Mouse (Mus musculus) CH12.LX (cell line): Measurements from ENCODE around the gene Gm20481. TPM values are rescaled to one million over a fixed set of nuclear protein-coding genes. Genes with fewer than 3 reads are reported as not detected.
A peak's percentile ranks its signal among the peaks of the same experiment; 100 is the strongest.

ENCODE experiments used
- DNase-seq: peaks from one replicate; pipeline ENCODE4 v3.0.0-alpha.2; 2013; ENCODE audit errors: extremely low read depth
- H3K27ac ChIP-seq: 2 replicates; pipeline ENCODE4 v1.5.1; 2012; ENCODE audit warnings: low read depth, mild to moderate bottlenecking, control low read depth, moderate library complexity; ENCODE audit not compliant: insufficient read depth
- H3K27me3 ChIP-seq: replicated peaks from 2 replicates; pipeline ENCODE3; 2012; ENCODE audit warnings: inconsistent platforms
- H3K36me3 ChIP-seq, 2 experiments: replicated peaks in 1 of 2; 2 replicates each; pipeline versions ENCODE3 to v1.6.1; 2012; ENCODE audit warnings: inconsistent platforms in 1 of 2, low read length in 1 of 2, mild to moderate bottlenecking in 1 of 2, mixed read lengths in 1 of 2, moderate library complexity in 1 of 2; ENCODE audit not compliant: control insufficient read depth in 1 of 2, insufficient read depth in 1 of 2
- H3K4me1 ChIP-seq, 2 experiments: 2 replicates each; pipeline ENCODE4 v1.6.1; 2012; ENCODE audit warnings: inconsistent platforms in 1 of 2, moderate library complexity in 1 of 2; ENCODE audit not compliant: insufficient read depth in 2 of 2, control insufficient read depth in 1 of 2
- H3K4me2 ChIP-seq: 2 replicates; pipeline ENCODE4 v1.6.1; 2012; ENCODE audit warnings: low read depth, mild to moderate bottlenecking, control low read depth; ENCODE audit not compliant: poor library complexity, insufficient read depth, severe bottlenecking
- H3K4me3 ChIP-seq, 3 experiments: fragments of 150-350 bp in 1 of 3; sonication (generic) in 1 of 3; replicated peaks in 1 of 3; 2 replicates each; pipeline versions ENCODE3 to v1.5.1; 2011 to 2012; ENCODE audit warnings: low read depth in 2 of 3, low read length in 2 of 3, mild to moderate bottlenecking in 2 of 3, moderate library complexity in 2 of 3, control low read depth in 1 of 3, improper control_type of control experiment in 1 of 3, inconsistent platforms in 1 of 3, mixed read lengths in 1 of 3; ENCODE audit not compliant: poor library complexity in 1 of 3
- H3K79me2 ChIP-seq: replicated peaks from 2 replicates; pipeline ENCODE4 v1.6.1; 2012; ENCODE audit warnings: mild to moderate bottlenecking, moderate library complexity; ENCODE audit not compliant: control insufficient read depth, poor library complexity, insufficient read depth, severe bottlenecking; ENCODE audit errors: extremely low read depth
- H3K9ac ChIP-seq: 2 replicates; pipeline ENCODE4 v1.6.1; 2012; ENCODE audit warnings: low read depth, mild to moderate bottlenecking, control low read depth, moderate library complexity; ENCODE audit not compliant: insufficient read depth
- H3K9me3 ChIP-seq: replicated peaks from 2 replicates; pipeline ENCODE3; 2012; ENCODE audit warnings: low read length, inconsistent platforms, mixed read lengths
- BHLHE40 ChIP-seq: IDR thresholded peaks from 2 replicates; pipeline ENCODE4 v1.6.1; 2011; ENCODE audit warnings: mild to moderate bottlenecking, low read depth, low read length, improper control_type of control experiment
- CHD1 ChIP-seq: IDR thresholded peaks from 2 replicates; pipeline ENCODE4 v1.6.1; 2012; ENCODE audit warnings: low read depth, low read length, improper control_type of control experiment, inconsistent platforms
- CHD2 ChIP-seq: IDR thresholded peaks from 2 replicates; pipeline ENCODE4 v1.6.1; 2011; ENCODE audit warnings: low read length, improper control_type of control experiment
- CTCF ChIP-seq, 2 experiments: IDR thresholded peaks in 1 of 2; conservative IDR thresholded peaks in 1 of 2; 2 replicates each; pipeline ENCODE4 v1.5.1; 2011 to 2012; ENCODE audit warnings: low read depth in 2 of 2, low read length in 2 of 2, improper control_type of control experiment in 1 of 2, inconsistent platforms in 1 of 2, mild to moderate bottlenecking in 1 of 2, moderate library complexity in 1 of 2
- E2F4 ChIP-seq: IDR thresholded peaks from 2 replicates; pipeline ENCODE4 v1.6.1; 2011; ENCODE audit warnings: low read depth, low read length, improper control_type of control experiment; ENCODE audit not compliant: insufficient replicate concordance
- ELF1 ChIP-seq: IDR thresholded peaks from 2 replicates; pipeline ENCODE4 v1.6.1; 2014; ENCODE audit warnings: low read depth, mild to moderate bottlenecking, inconsistent platforms, low read length, improper control_type of control experiment
- EP300 ChIP-seq: IDR thresholded peaks from 2 replicates; pipeline ENCODE4 v1.6.1; 2011; ENCODE audit warnings: low read length, improper control_type of control experiment
- ETS1 ChIP-seq: conservative IDR thresholded peaks from 2 replicates; pipeline ENCODE4 v1.6.1; 2012; ENCODE audit warnings: low read depth, mild to moderate bottlenecking, inconsistent platforms, low read length, improper control_type of control experiment, moderate library complexity
- GABPA ChIP-seq: IDR thresholded peaks from 2 replicates; pipeline ENCODE4 v1.6.1; 2012; ENCODE audit warnings: low read depth, low read length, improper control_type of control experiment, inconsistent platforms; ENCODE audit not compliant: insufficient replicate concordance
- HCFC1 ChIP-seq: IDR thresholded peaks from 2 replicates; pipeline ENCODE4 v1.6.1; 2012; ENCODE audit warnings: low read depth, mild to moderate bottlenecking, inconsistent platforms, low read length, improper control_type of control experiment
- IRF4 ChIP-seq: IDR thresholded peaks from 2 replicates; pipeline ENCODE4 v1.6.1; 2014; ENCODE audit warnings: low read depth, mild to moderate bottlenecking, inconsistent platforms, low read length, improper control_type of control experiment
- JUN ChIP-seq: IDR thresholded peaks from 2 replicates; pipeline ENCODE4 v1.6.1; 2011; ENCODE audit warnings: low read depth, mild to moderate bottlenecking, low read length, improper control_type of control experiment, moderate library complexity; ENCODE audit not compliant: insufficient read depth
- JUND ChIP-seq: conservative IDR thresholded peaks from 2 replicates; pipeline ENCODE4 v1.6.1; 2011; ENCODE audit warnings: low read depth, low read length, improper control_type of control experiment
- KAT2A ChIP-seq: IDR thresholded peaks from 2 replicates; pipeline ENCODE4 v1.6.1; 2012; ENCODE audit warnings: low read length, improper control_type of control experiment, inconsistent platforms; ENCODE audit not compliant: insufficient replicate concordance
- MAFK ChIP-seq: IDR thresholded peaks from 2 replicates; pipeline ENCODE4 v1.6.1; 2011; ENCODE audit warnings: low read length, improper control_type of control experiment; ENCODE audit not compliant: insufficient replicate concordance
- MAX ChIP-seq: IDR thresholded peaks from 2 replicates; pipeline ENCODE4 v1.6.1; 2011; ENCODE audit warnings: low read length, improper control_type of control experiment
- MAZ ChIP-seq: IDR thresholded peaks from 2 replicates; pipeline ENCODE4 v1.6.1; 2012; ENCODE audit warnings: low read depth, mild to moderate bottlenecking, inconsistent platforms, low read length, improper control_type of control experiment, moderate library complexity
- MEF2A ChIP-seq: IDR thresholded peaks from 2 replicates; pipeline ENCODE4 v1.6.1; 2014; ENCODE audit warnings: low read depth, mild to moderate bottlenecking, inconsistent platforms, low read length, improper control_type of control experiment, borderline replicate concordance
- MXI1 ChIP-seq: IDR thresholded peaks from 2 replicates; pipeline ENCODE4 v1.6.1; 2011; ENCODE audit warnings: mild to moderate bottlenecking, low read depth, low read length, improper control_type of control experiment
- MYC ChIP-seq: IDR thresholded peaks from 2 replicates; pipeline ENCODE4 v1.6.1; 2011; ENCODE audit warnings: low read depth, mild to moderate bottlenecking, improper control_type of control experiment, low read length
- NELFE ChIP-seq: IDR thresholded peaks from 2 replicates; pipeline ENCODE4 v1.6.1; 2011; ENCODE audit warnings: low read depth, low read length, improper control_type of control experiment
- NRF1 ChIP-seq: IDR thresholded peaks from 2 replicates; pipeline ENCODE4 v1.6.1; 2014; ENCODE audit warnings: low read depth, mild to moderate bottlenecking, inconsistent platforms, low read length, improper control_type of control experiment, moderate library complexity
- PAX5 ChIP-seq: IDR thresholded peaks from 2 replicates; pipeline ENCODE4 v1.6.1; 2012; ENCODE audit warnings: low read length, inconsistent platforms, mixed read lengths
- POLR2A ChIP-seq: IDR thresholded peaks from 2 replicates; pipeline ENCODE4 v1.6.1; 2011; ENCODE audit warnings: low read depth, mild to moderate bottlenecking, improper control_type of control experiment, low read length
- POLR2AphosphoS2 ChIP-seq: IDR thresholded peaks from 2 replicates; pipeline ENCODE4 v1.6.1; 2011; ENCODE audit warnings: low read depth, low read length, improper control_type of control experiment
- RAD21 ChIP-seq: IDR thresholded peaks from 2 replicates; pipeline ENCODE4 v1.6.1; 2011; ENCODE audit warnings: low read depth, mild to moderate bottlenecking, low read length, improper control_type of control experiment, moderate library complexity
- RCOR1 ChIP-seq: conservative IDR thresholded peaks from 2 replicates; pipeline ENCODE4 v1.6.1; 2012; ENCODE audit warnings: low read depth, mild to moderate bottlenecking, inconsistent platforms, low read length, improper control_type of control experiment
- SIN3A ChIP-seq: IDR thresholded peaks from 2 replicates; pipeline ENCODE4 v1.6.1; 2012; ENCODE audit warnings: low read length, improper control_type of control experiment, inconsistent platforms
- SMC3 ChIP-seq: IDR thresholded peaks from 2 replicates; pipeline ENCODE4 v1.6.1; 2011; ENCODE audit warnings: low read depth, low read length, improper control_type of control experiment
- TBP ChIP-seq: conservative IDR thresholded peaks from 2 replicates; pipeline ENCODE4 v1.6.1; 2011; ENCODE audit warnings: low read depth, low read length, improper control_type of control experiment
- TCF12 ChIP-seq: IDR thresholded peaks from 2 replicates; pipeline ENCODE4 v1.6.1; 2014; ENCODE audit warnings: low read depth, mild to moderate bottlenecking, inconsistent platforms, low read length, improper control_type of control experiment
- UBTF ChIP-seq: IDR thresholded peaks from 2 replicates; pipeline ENCODE4 v1.6.1; 2012; ENCODE audit warnings: low read depth, mild to moderate bottlenecking, inconsistent platforms, low read length, improper control_type of control experiment, moderate library complexity
- USF1 ChIP-seq: IDR thresholded peaks from 2 replicates; pipeline ENCODE4 v1.6.1; 2014; ENCODE audit warnings: low read depth, mild to moderate bottlenecking, inconsistent platforms, low read length, improper control_type of control experiment
- USF2 ChIP-seq: conservative IDR thresholded peaks from 2 replicates; pipeline ENCODE4 v1.6.1; 2011; ENCODE audit warnings: low read depth, low read length, improper control_type of control experiment
- ZC3H11A ChIP-seq: IDR thresholded peaks from 2 replicates; pipeline ENCODE4 v1.6.1; 2012; ENCODE audit warnings: low read depth, mild to moderate bottlenecking, inconsistent platforms, low read length, improper control_type of control experiment
- ZKSCAN1 ChIP-seq: IDR thresholded peaks from 2 replicates; pipeline ENCODE4 v1.6.1; 2012; ENCODE audit warnings: low read depth, inconsistent platforms, low read length, improper control_type of control experiment, borderline replicate concordance
- ZMIZ1 ChIP-seq: IDR thresholded peaks from 2 replicates; pipeline ENCODE4 v1.6.1; 2012; ENCODE audit warnings: low read depth, mild to moderate bottlenecking, inconsistent platforms, low read length, improper control_type of control experiment
- ZNF384 ChIP-seq: IDR thresholded peaks from 2 replicates; pipeline ENCODE4 v1.6.1; 2012; ENCODE audit warnings: low read depth, low read length, improper control_type of control experiment, inconsistent platforms
- dilution Hi-C: fragments of 300-500 bp; cut with MboI; formaldehyde crosslinking; loops from 2 replicates; pipeline ENCODE4 v1.14.3; 2020; ENCODE audit warnings: low sequenced_read_pairs; ENCODE audit not compliant: extremely low pct_unique_long_range_greater_than_20kb, extremely low pct_ligation_motif_present
- in situ Hi-C: fragments of 300-500 bp; cut with MboI; formaldehyde crosslinking; loops from 3 replicates; pipeline ENCODE4 v1.14.3; 2019; ENCODE audit warnings: low sequenced_read_pairs, low pct_ligation_motif_present, low pct_unique_long_range_greater_than_20kb, mixed read lengths
- polyA plus RNA-seq: library from polyadenylated mRNA; unstranded; fragments of >175 nt; gene quantifications from 2 replicates; pipeline ENCODE4 v1.2.1, GENCODE M21; 2012; ENCODE audit warnings: low read depth; ENCODE audit not compliant: insufficient read length
- total RNA-seq, 2 experiments: library from RNA; depleted of rRNA; stranded (reverse); fragments of 300-350 nt in 1 of 2; fragments of >200 nt in 1 of 2; gene quantifications; 2 replicates each; pipeline ENCODE4 v1.2.3; 2012 to 2014

Gm20481 gene
- total and polyA plus RNA-seq, 3 experiments, result not detected

DNA sequence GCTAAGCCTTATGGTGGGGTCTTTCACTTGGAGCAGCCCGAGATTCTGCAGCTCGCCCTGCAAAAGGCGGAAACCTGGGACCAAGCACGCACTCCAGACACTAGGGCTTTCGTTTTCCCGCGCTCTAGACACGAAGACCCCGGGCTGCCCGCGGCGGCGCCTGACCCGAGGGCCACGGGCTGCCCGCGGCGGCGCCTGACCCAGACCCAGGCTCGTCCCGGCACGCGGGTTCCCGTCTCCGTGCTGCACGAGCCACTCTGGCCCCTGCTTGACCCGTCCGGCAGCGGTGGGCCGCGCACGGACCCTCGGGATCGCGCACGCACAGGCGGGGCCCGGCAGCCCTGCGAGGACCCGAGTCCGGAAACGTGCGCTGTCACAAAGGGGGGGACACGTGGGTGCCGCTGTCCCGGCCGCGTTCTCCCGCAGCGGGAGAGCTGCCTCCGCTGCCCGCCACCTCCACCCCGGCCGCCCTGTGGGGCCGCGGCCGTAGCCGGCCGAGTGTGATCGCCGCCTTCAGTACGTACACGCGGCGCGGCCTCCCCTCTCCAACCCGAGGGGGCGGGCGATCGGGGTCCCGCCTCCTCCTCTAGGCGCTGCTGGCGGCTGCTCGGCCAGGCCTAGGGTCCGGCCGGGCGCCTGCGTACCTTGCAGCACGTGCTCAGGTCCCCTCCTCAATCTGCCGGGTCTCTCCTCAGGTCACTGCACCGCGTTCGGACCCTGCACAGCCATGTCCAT, 31.2 kb downstream of the Gm20481 start, which contains the start of gene Vars:
Vars (plus strand) TSS at position 271 of the 735 bp plus-strand sequence.
- dilution Hi-C loops (no loop called here), in situ Hi-C loops (no loop called here)
- Histone ChIP-seq H3K27ac (peak within 1 kb of the TSS; percentile 100), H3K9ac (peak within 1 kb of the TSS; percentile 100), H3K27me3 (no peaks in the 10 kb centered on the region), H3K9me3 (peaks cover 36% of the 10 kb centered on the region), H3K36me3 (peaks cover 49 to 59% of the 10 kb centered on the region in 2 experiments), H3K4me2 (peak within 1 kb of the TSS; percentile 30), H3K4me3 (peak within 1 kb of the TSS; percentile 84 to 94 (median 86)), H3K79me2 (peaks cover 35% of the 10 kb centered on the region), H3K4me1 (peaks cover 5 to 8% of the 10 kb centered on the region in 2 experiments; a peak in 2 of 4 replicates)
- peak; percentile 82 for DNase-seq
- peak; percentile 82 for TF ChIP-seq NELFE
- peak; percentile 69 for TF ChIP-seq SIN3A
- TF ChIP-seq ZKSCAN1, result no peak
- TF ChIP-seq IRF4, result no peak; the same call in 1 of the 2 replicates
- TF ChIP-seq TBP, result peak; percentile 50; the same call in 1 of the 2 replicates
- TF ChIP-seq MEF2A, result peak; percentile 43
- TF ChIP-seq TCF12, result peak; percentile 54
- TF ChIP-seq CTCF (conservative IDR thresholded peaks at IDR 0.05 in 1 of 2, IDR thresholded peaks at IDR 0.05 in 1 of 2; ENCODE audit: low read depth in 2 of 2, low read length in 2 of 2), result no peak
- TF ChIP-seq USF2, result no peak; the same call in 1 of the 2 replicates
- peak; percentile 87 for TF ChIP-seq UBTF
- TF ChIP-seq RAD21, result no peak
- peak; percentile 92 for TF ChIP-seq MAX
- TF ChIP-seq JUN, result no peak
- peak; percentile 64; the same call in 1 of the 2 replicates for TF ChIP-seq ELF1
- TF ChIP-seq MXI1, result peak; percentile 96
- TF ChIP-seq JUND, result no peak
- TF ChIP-seq MAZ, result no peak
- TF ChIP-seq KAT2A, result 0 out of 2 replicates have a peak, but pooled peaks have one; percentile 57
- peak; percentile 80 for TF ChIP-seq BHLHE40
- TF ChIP-seq E2F4, result peak; percentile 90
- peak; percentile 77 for TF ChIP-seq NRF1
- TF ChIP-seq ZC3H11A, result no peak
- TF ChIP-seq POLR2A, result peak; percentile 78
- TF ChIP-seq PAX5, result no peak
- TF ChIP-seq ZNF384, result no peak
- peak; percentile 64 for TF ChIP-seq HCFC1
- no peak for TF ChIP-seq SMC3
- no peak; the same call in 1 of the 2 replicates for TF ChIP-seq USF1
- no peak for TF ChIP-seq EP300
- TF ChIP-seq MYC, result peak; percentile 83; the same call in 1 of the 2 replicates
- no peak for TF ChIP-seq POLR2AphosphoS2
- TF ChIP-seq ETS1, result no peak
- TF ChIP-seq ZMIZ1, result peak; percentile 78
- no peak; the same call in 1 of the 2 replicates for TF ChIP-seq RCOR1
- no peak; the same call in 1 of the 2 replicates for TF ChIP-seq CHD2
- no peak for TF ChIP-seq MAFK
- TF ChIP-seq GABPA, result no peak
- no peak for TF ChIP-seq CHD1
